Mouse (Mus musculus): ENCODE measurements at regions not wholly inside any gene's neighbourhood (a gene's known extent, or its start where the extent isn't known, plus 50 kb on each side); places are given as distances from the start of the nearest gene placed in this dataset.

DNA sequence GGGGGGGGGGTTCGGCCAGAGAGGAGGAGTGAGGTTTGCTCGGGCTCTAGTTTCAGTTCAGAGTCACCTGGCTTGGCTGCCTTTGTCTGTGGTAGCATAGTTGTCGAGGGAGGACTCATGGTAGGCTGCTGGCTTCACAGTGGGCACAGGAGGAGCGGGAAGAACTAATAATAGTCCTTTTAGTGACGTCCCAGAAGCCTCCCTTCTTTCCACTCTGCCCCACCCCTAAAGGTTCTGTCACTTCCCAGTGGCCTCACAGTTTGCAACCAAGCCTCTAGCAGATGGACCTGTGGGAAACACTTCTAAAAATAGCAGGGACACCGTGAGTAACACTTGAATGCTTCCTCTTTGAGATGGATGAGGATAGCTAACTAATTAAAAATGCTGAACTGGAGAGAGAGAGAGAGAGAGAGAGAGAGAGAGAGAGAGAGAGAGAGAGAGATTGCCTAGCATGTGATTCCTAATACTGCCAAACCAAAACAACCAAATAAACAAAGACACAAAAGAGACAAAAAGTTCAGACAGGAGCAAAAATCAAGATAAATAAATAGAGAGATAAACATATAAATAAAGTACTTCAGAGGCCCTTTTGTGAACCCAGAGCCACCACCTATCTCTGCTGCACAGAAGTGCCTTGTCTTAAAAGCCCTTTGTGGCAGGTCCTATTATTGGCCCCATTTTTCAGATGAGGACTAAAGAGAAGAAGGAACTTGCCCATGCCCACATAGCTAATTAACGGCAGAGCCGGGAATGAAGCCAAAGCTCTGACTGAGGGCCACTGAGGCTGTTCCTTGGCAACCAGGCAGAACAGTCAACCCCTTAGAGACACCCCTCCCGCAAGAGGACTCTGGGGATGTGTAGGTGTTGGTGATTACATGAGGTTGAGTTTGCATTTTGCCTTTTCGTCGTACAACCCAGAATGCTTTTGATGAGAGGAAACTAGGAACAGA is 54.0 kb upstream of the Serp2 start:
- DNase-seq (ENCODE audit: low spot score): no peak
